ENCODE assay signal across 8 mouse cellular contexts in the genomic region with DNA sequence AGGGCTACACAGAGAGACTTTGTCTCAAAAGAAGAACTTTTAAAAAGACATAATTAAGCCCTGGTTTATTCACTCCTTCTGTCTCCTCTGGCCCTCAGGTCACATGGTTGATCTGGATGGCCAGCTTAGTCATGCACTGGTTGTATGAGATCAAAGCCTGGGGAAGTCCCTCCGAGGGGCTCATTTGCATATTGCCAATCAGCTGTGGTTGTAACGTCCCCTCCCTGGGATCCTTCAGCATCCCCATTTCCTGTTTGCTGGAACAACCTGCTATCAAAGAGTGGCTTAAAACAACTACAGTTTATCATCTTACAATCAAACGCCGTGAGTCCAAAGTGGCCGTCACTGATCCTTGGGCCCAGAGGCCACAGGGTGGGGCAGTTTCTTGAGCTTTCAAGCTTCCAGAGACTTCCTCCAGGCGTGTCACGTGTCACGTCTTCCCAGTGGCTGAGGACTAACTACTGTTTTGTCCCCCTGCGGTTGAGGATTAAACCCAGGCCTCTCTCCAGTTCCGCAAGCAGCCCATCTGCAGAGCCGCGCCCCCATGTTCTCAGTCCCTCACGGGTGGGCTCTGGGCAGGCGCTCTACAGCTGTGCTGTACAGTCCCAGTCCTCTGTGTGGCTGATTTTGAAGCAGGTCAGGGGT. TPM values are rescaled to one million over a fixed set of nuclear protein-coding genes. Genes with fewer than 3 reads are reported as not detected.
DNase-seq lines count a peak whose midpoint lies in the region; ATAC-seq lines count a peak whose summit lies in the region.

No protein-coding gene starts in this region.

- DNase-seq in spleen, adult 12 weeks (ENCODE audit: low spot score) = peak; percentile 30
- no peak for DNase-seq in spleen, postnatal 4 days (ENCODE audit: low spot score in 2 of 2)
- no peak for DNase-seq in layer of hippocampus, postnatal 36 days
- no peak for DNase-seq in layer of hippocampus, postnatal 14 days (ENCODE audit: low spot score in 2 of 2)
- no peak for DNase-seq in cerebellum, postnatal 10 days
- DNase-seq in thymus, postnatal 25 days = no peak

- ATAC-seq in hematopoietic stem cell, adult 5-6 weeks (replicated peaks in 1 of 2; ENCODE audit: insufficient read depth in 1 of 2, low FRiP score in 2 of 2, low TSS enrichment in 1 of 2, low read depth in 1 of 2, poor library complexity in 2 of 2, severe bottlenecking in 2 of 2) = peak; percentile 39 to 53; a peak in 3 of 4 replicates
- ATAC-seq in megakaryocyte progenitor cell, adult 5-6 weeks (replicated peaks; ENCODE audit: poor library complexity) = peak; percentile 71

RNA-seq across cellular contexts. Expression of gene Ceacam19, which starts 10.9 kb away (rescaled TPM):
- total RNA-seq in hematopoietic stem cell, adult 5-6 weeks (2017) = not detected in 2 replicates
- not detected in 2 replicates for total RNA-seq in megakaryocyte progenitor cell, adult 5-6 weeks (2015)
- total RNA-seq in megakaryocyte progenitor cell, adult 5-6 weeks (2017) = 0.03 TPM in 1 of 2 replicates, not detected in the other
- total RNA-seq in layer of hippocampus, postnatal 36 days (2021) = not detected
- total RNA-seq in layer of hippocampus, postnatal 14 days (2021) = not detected

RNA-seq across cellular contexts. Expression of gene Ceacam16, which starts 15.8 kb away (rescaled TPM):
- total RNA-seq in hematopoietic stem cell, adult 5-6 weeks (2017) = 0.10 and 0.38 TPM in 2 replicates
- not detected in 2 replicates for total RNA-seq in megakaryocyte progenitor cell, adult 5-6 weeks (2015)
- total RNA-seq in megakaryocyte progenitor cell, adult 5-6 weeks (2017) = not detected in 2 replicates
- not detected for total RNA-seq in layer of hippocampus, postnatal 36 days (2021)
- not detected for total RNA-seq in layer of hippocampus, postnatal 14 days (2021)

RNA-seq across cellular contexts. Expression of gene Gm19345, which starts 25.1 kb away (rescaled TPM):
- not detected in 2 replicates for total RNA-seq in hematopoietic stem cell, adult 5-6 weeks (2017)
- total RNA-seq in megakaryocyte progenitor cell, adult 5-6 weeks (2015) = not detected in 2 replicates
- not detected in 2 replicates for total RNA-seq in megakaryocyte progenitor cell, adult 5-6 weeks (2017)
- 1 to 10 TPM; 1.2 to 1.9 TPM for total RNA-seq in layer of hippocampus, postnatal 36 days (2021)
- total RNA-seq in layer of hippocampus, postnatal 14 days (2021) = 1 to 10 TPM; 3.0 to 3.3 TPM

RNA-seq across cellular contexts. Expression of gene Pvr, which starts 44.1 kb away (rescaled TPM):
- total RNA-seq in hematopoietic stem cell, adult 5-6 weeks (2017) = 11.1 and 13.4 TPM in 2 replicates
- total RNA-seq in megakaryocyte progenitor cell, adult 5-6 weeks (2015) = 10.2 and 13.0 TPM in 2 replicates
- 7.5 and 9.7 TPM in 2 replicates for total RNA-seq in megakaryocyte progenitor cell, adult 5-6 weeks (2017)
- 10 to 100 TPM; 11.5 to 14.9 TPM for total RNA-seq in layer of hippocampus, postnatal 36 days (2021)
- total RNA-seq in layer of hippocampus, postnatal 14 days (2021) = 10 to 100 TPM; 10.4 to 11.3 TPM

RNA-seq across cellular contexts. Expression of gene Bcl3, which starts 54.3 kb away (rescaled TPM):
- total RNA-seq in hematopoietic stem cell, adult 5-6 weeks (2017) = 3.0 and 5.3 TPM in 2 replicates
- 6.3 and 11.5 TPM in 2 replicates for total RNA-seq in megakaryocyte progenitor cell, adult 5-6 weeks (2015)
- 1.6 and 4.6 TPM in 2 replicates for total RNA-seq in megakaryocyte progenitor cell, adult 5-6 weeks (2017)
- total RNA-seq in layer of hippocampus, postnatal 36 days (2021) = 1 to 10 TPM in 1 of 2 experiments, under 1 TPM in 1; 0.32 to 1.4 TPM
- under 1 TPM; 0.38 to 0.78 TPM for total RNA-seq in layer of hippocampus, postnatal 14 days (2021)
